Mouse (Mus musculus): ENCODE measurements at regions not wholly inside any gene's neighbourhood (a gene's known extent, or its start where the extent isn't known, plus 50 kb on each side); places are given as distances from the start of the nearest gene placed in this dataset.

DNA sequence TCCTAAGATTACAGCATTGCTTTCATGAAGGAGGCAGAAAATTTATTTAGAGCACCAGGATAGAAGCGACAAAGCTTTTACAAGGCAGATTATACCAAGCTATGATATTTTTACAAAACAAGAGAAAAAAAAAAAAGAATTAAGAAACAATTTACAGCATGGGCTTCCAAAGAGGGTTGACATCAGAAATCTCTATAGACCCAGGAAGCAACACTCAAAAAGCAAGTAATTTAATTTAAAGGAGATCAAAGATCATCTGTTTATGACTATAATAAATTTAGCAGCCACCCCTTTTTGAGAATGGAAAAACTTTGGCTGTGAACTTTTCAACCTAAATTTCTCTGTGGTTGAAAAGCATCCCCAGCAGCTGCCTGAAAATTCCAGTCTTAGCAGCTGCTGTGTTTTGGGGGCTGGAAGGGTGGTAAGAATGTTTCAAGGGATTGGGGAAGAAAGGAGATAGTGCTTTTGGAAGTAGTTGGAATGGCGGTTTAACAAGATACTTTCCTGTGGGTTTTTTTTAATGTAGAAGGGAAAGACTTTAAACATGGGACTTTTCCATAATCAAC is 1621.0 kb upstream of the Flrt2 start:
- 51% methylated on average over 2 of the region's 2 CpGs for WGBS
- Histone ChIP-seq H3K9me3 (ENCODE audit: control insufficient read depth, low read length) (no peaks in the 10 kb centered on the region), H3K27ac (ENCODE audit: low read length) (no peak overlapping the region), H3K4me3 (ENCODE audit: low read length) (no peak overlapping the region), H3K36me3 (ENCODE audit: control insufficient read depth, insufficient read depth, low read length) (no peaks in the 10 kb centered on the region), H3K4me1 (replicated peaks; ENCODE audit: control insufficient read depth, insufficient read depth, low read length) (peaks cover 2% of the 10 kb centered on the region; the same call in 1 of the 2 replicates), H3K4me2 (ENCODE audit: low read depth, low read length) (no peak overlapping the region), H3K27me3 (ENCODE audit: control insufficient read depth, insufficient read depth, low read depth, low read length) (no peaks in the 10 kb centered on the region), H3K9ac (ENCODE audit: low read length) (no peak overlapping the region)
- ATAC-seq (ENCODE audit: low read depth), result no peak

GRCm38 (mm10) chr12:94105582-94106162 is 1586.4 kb upstream of the Flrt2 start:
- Histone ChIP-seq H3K4me2 (ENCODE audit: low read depth, low read length) (no peak overlapping the region), H3K27me3 (ENCODE audit: control insufficient read depth, insufficient read depth, low read depth, low read length) (no peaks in the 10 kb centered on the region), H3K4me3 (ENCODE audit: low read length) (no peak overlapping the region), H3K9ac (ENCODE audit: low read length) (no peak overlapping the region), H3K27ac (ENCODE audit: low read length) (no peak overlapping the region), H3K4me1 (replicated peaks; ENCODE audit: control insufficient read depth, insufficient read depth, low read length) (no peaks in the 10 kb centered on the region), H3K36me3 (ENCODE audit: control insufficient read depth, insufficient read depth, low read length) (no peaks in the 10 kb centered on the region), H3K9me3 (ENCODE audit: control insufficient read depth, low read length) (no peaks in the 10 kb centered on the region)
- no peak for ATAC-seq (ENCODE audit: low read depth)
- 57% methylated on average over 1 of the region's 1 CpGs for WGBS

GRCm38 (mm10) chr12:94150143-94150542 is 1541.9 kb upstream of the Flrt2 start:
- ATAC-seq (ENCODE audit: low read depth), result no peak
- Histone ChIP-seq H3K27ac (ENCODE audit: low read length) (no peak overlapping the region), H3K27me3 (ENCODE audit: control insufficient read depth, insufficient read depth, low read depth, low read length) (no peaks in the 10 kb centered on the region), H3K9me3 (ENCODE audit: control insufficient read depth, low read length) (no peaks in the 10 kb centered on the region), H3K9ac (ENCODE audit: low read length) (no peak overlapping the region), H3K4me3 (ENCODE audit: low read length) (no peak overlapping the region), H3K4me1 (replicated peaks; ENCODE audit: control insufficient read depth, insufficient read depth, low read length) (peaks cover 3% of the 10 kb centered on the region; the same call in 1 of the 2 replicates), H3K4me2 (ENCODE audit: low read depth, low read length) (no peak overlapping the region), H3K36me3 (ENCODE audit: control insufficient read depth, insufficient read depth, low read length) (no peaks in the 10 kb centered on the region)
- WGBS, result 68% methylated on average over 5 of the region's 5 CpGs

DNA sequence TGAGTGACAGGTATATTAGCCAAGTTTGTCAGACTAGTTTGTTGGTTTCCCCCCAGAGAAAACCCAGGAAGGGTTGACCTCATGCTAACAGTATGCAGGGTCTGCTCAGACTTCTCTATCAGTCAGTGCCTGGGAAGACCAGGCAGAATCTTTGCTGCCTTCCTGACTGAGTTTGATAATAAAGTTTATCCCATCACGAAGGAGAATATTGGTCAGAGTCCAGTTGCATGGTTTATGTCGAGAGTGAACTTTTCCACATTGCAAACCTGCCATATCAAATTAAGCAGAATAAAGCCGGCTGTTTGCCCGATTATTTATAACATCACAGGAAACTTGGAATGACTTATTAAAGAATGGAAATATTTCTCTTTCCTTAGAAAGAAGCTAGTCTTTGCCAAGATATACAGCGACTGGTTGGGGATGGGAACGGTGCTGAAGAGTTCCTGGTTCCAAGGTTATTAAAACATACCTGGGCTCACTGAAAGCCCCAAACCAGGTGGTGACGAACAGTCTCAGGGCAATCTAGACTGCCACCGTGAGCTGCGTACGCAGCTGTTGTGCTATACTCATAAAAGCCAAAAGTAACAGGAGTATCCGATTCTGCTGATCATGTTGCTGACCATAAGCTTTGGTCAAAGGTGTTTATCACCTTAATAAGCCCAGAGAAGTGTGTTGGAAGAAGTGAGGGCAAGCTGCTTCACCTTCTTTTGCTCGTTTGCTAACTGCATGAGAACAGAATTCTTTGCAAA is 1536.7 kb upstream of the Flrt2 start:
- Histone ChIP-seq H3K4me1 (replicated peaks; ENCODE audit: control insufficient read depth, insufficient read depth, low read length) (peaks cover 6% of the 10 kb centered on the region; the same call in 1 of the 2 replicates), H3K9ac (ENCODE audit: low read length) (no peak overlapping the region), H3K36me3 (ENCODE audit: control insufficient read depth, insufficient read depth, low read length) (no peaks in the 10 kb centered on the region), H3K27ac (ENCODE audit: low read length) (peak overlapping the region; percentile 52; the same call in 1 of the 2 replicates), H3K4me2 (ENCODE audit: low read depth, low read length) (no peak overlapping the region), H3K9me3 (ENCODE audit: control insufficient read depth, low read length) (no peaks in the 10 kb centered on the region), H3K27me3 (ENCODE audit: control insufficient read depth, insufficient read depth, low read depth, low read length) (no peaks in the 10 kb centered on the region), H3K4me3 (ENCODE audit: low read length) (no peak overlapping the region)
- WGBS, result 50% methylated on average over 12 of the region's 12 CpGs
- no peak for ATAC-seq (ENCODE audit: low read depth)

- no peaks in the 10 kb centered on the region for H3K27me3 ChIP-seq (ENCODE audit: control insufficient read depth, insufficient read depth, low read depth, low read length)
- ATAC-seq (ENCODE audit: low read depth), result no peak
- no peak overlapping the region for H3K4me2 ChIP-seq (ENCODE audit: low read depth, low read length)
- no peak overlapping the region for H3K4me3 ChIP-seq (ENCODE audit: low read length)
- no peaks in the 10 kb centered on the region for H3K4me1 ChIP-seq (replicated peaks; ENCODE audit: control insufficient read depth, insufficient read depth, low read length)
- 18% methylated on average over 1 of the region's 1 CpGs for WGBS
- no peaks in the 10 kb centered on the region for H3K9me3 ChIP-seq (ENCODE audit: control insufficient read depth, low read length)
- H3K27ac ChIP-seq (ENCODE audit: low read length), result no peak overlapping the region
- no peak overlapping the region for H3K9ac ChIP-seq (ENCODE audit: low read length)
- no peaks in the 10 kb centered on the region for H3K36me3 ChIP-seq (ENCODE audit: control insufficient read depth, insufficient read depth, low read length)
Observed at GRCm38 (mm10) chr12:94182358-94182757, 1509.7 kb upstream of the Flrt2 start.

- H3K9ac ChIP-seq (ENCODE audit: low read length), result no peak overlapping the region
- WGBS, result 70% methylated on average over 4 of the region's 4 CpGs
- ATAC-seq (ENCODE audit: low read depth), result peak; percentile 86
- no peaks in the 10 kb centered on the region for H3K4me1 ChIP-seq (replicated peaks; ENCODE audit: control insufficient read depth, insufficient read depth, low read length)
- H3K9me3 ChIP-seq (ENCODE audit: control insufficient read depth, low read length), result no peaks in the 10 kb centered on the region
- no peak overlapping the region for H3K4me2 ChIP-seq (ENCODE audit: low read depth, low read length)
- H3K27me3 ChIP-seq (ENCODE audit: control insufficient read depth, insufficient read depth, low read depth, low read length), result no peaks in the 10 kb centered on the region
- H3K27ac ChIP-seq (ENCODE audit: low read length), result no peak overlapping the region
- no peak overlapping the region for H3K4me3 ChIP-seq (ENCODE audit: low read length)
- no peaks in the 10 kb centered on the region for H3K36me3 ChIP-seq (ENCODE audit: control insufficient read depth, insufficient read depth, low read length)
Observed at GRCm38 (mm10) chr12:94190620-94191081, 1501.4 kb upstream of the Flrt2 start.

DNA sequence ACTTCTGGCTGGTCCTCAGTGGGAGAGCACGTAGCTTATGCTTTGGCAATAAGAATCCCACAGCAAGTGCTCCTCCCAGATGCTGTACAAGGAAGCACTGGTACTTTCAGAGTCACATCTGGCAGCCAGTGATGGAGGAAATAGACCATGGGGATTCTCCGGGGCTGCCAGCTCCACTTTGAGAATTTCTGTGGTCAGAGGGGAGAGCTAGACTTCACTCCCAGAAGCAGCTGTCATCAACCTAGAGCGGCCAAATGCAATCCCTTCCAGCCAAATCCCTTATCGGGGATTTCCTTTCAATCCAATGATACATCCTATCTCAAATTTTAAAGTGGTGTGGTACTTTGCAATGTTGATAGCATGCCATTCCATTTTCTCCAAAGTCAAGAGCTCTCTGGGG is 1474.1 kb upstream of the Flrt2 start:
- no peaks in the 10 kb centered on the region for H3K27me3 ChIP-seq (ENCODE audit: control insufficient read depth, insufficient read depth, low read depth, low read length)
- H3K4me3 ChIP-seq (ENCODE audit: low read length), result no peak overlapping the region
- no peak overlapping the region for H3K9ac ChIP-seq (ENCODE audit: low read length)
- H3K36me3 ChIP-seq (ENCODE audit: control insufficient read depth, insufficient read depth, low read length), result no peaks in the 10 kb centered on the region
- H3K4me2 ChIP-seq (ENCODE audit: low read depth, low read length), result no peak overlapping the region
- no peak for ATAC-seq (ENCODE audit: low read depth)
- no peaks in the 10 kb centered on the region for H3K4me1 ChIP-seq (replicated peaks; ENCODE audit: control insufficient read depth, insufficient read depth, low read length)
- WGBS, result 79% methylated on average over 4 of the region's 4 CpGs
- H3K9me3 ChIP-seq (ENCODE audit: control insufficient read depth, low read length), result no peaks in the 10 kb centered on the region
- H3K27ac ChIP-seq (ENCODE audit: low read length), result no peak overlapping the region

DNA sequence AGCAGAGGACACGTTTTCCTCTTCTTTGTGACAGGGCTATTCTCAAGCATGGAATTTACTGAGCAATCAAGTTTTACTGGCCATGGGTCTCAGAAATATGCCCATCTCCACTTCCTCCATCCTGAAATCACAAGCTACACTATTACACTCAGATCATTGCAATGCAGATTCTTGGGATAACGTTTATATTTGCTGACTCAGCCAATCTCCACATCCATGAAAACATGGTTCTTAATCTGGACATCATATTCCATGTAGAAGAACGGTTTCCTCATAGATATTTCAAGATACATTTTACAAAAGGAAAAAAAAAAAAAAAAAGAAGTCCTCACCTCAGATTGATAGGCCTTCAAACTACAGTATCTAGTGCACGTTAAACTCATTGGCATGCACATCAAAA is 1462.1 kb upstream of the Flrt2 start:
- WGBS, result 80% methylated on average over 4 of the region's 4 CpGs
- H3K9me3 ChIP-seq (ENCODE audit: control insufficient read depth, low read length), result no peaks in the 10 kb centered on the region
- no peak for ATAC-seq (ENCODE audit: low read depth)
- no peak overlapping the region for H3K27ac ChIP-seq (ENCODE audit: low read length)
- no peak overlapping the region for H3K4me3 ChIP-seq (ENCODE audit: low read length)
- H3K27me3 ChIP-seq (ENCODE audit: control insufficient read depth, insufficient read depth, low read depth, low read length), result no peaks in the 10 kb centered on the region
- H3K4me1 ChIP-seq (replicated peaks; ENCODE audit: control insufficient read depth, insufficient read depth, low read length), result no peaks in the 10 kb centered on the region
- H3K9ac ChIP-seq (ENCODE audit: low read length), result no peak overlapping the region
- H3K36me3 ChIP-seq (ENCODE audit: control insufficient read depth, insufficient read depth, low read length), result no peaks in the 10 kb centered on the region
- H3K4me2 ChIP-seq (ENCODE audit: low read depth, low read length), result no peak overlapping the region

DNA sequence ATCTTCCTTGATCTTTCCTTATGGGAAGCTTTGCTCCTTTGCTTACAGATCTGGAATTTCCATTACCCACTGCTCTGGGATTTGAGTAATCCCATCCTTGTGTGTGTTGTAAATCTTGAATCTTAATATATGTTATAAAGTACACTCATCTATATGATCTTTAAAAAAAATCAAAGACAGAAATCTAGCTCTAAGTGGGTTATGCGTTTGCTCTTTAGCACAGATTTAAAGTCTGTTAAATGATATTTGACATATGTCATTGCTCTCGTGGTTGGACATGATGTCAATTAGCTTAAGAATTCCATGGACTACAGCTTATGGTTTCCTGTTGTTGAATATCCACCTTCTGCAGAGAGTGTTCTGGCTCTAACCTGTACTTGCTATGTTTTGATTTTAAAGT is 1446.7 kb upstream of the Flrt2 start:
- no peaks in the 10 kb centered on the region for H3K9me3 ChIP-seq (ENCODE audit: control insufficient read depth, low read length)
- no peak for ATAC-seq (ENCODE audit: low read depth)
- WGBS, result 56% methylated on average over 2 of the region's 2 CpGs
- no peak overlapping the region for H3K9ac ChIP-seq (ENCODE audit: low read length)
- H3K4me2 ChIP-seq (ENCODE audit: low read depth, low read length), result no peak overlapping the region
- no peak overlapping the region for H3K4me3 ChIP-seq (ENCODE audit: low read length)
- no peaks in the 10 kb centered on the region for H3K4me1 ChIP-seq (replicated peaks; ENCODE audit: control insufficient read depth, insufficient read depth, low read length)
- no peaks in the 10 kb centered on the region for H3K27me3 ChIP-seq (ENCODE audit: control insufficient read depth, insufficient read depth, low read depth, low read length)
- no peaks in the 10 kb centered on the region for H3K36me3 ChIP-seq (ENCODE audit: control insufficient read depth, insufficient read depth, low read length)
- no peak overlapping the region for H3K27ac ChIP-seq (ENCODE audit: low read length)

All from lung, embryonic 16.5 days (tissue).